Mouse (Mus musculus) T-cell, adult 2 months (primary cell): ENCODE results near the gene Ccdc96.

Experiments
- DNase-seq: peaks from one replicate; pipeline ENCODE4 v3.0.0; 2022; ENCODE audit warnings: low spot score

Gene Ccdc96

GRCm38 (mm10) chr5:36484171-36484990, at the start of gene Ccdc96, which contains the start of gene Tada2b:
Gene Ccdc96 (plus strand): TSS chr5:36484588.
Gene Tada2b (minus strand): TSS chr5:36484285.
- peak; percentile 99 for DNase-seq

GRCm38 (mm10) chr5:36436858-36437257, 47.5 kb upstream of the Ccdc96 start:
- no peak for DNase-seq

- no peak for DNase-seq
These were observed 43.6 kb upstream of the Ccdc96 start for GRCm38 (mm10) chr5:36440741-36441140.

GRCm38 (mm10) chr5:36444611-36445010, 39.8 kb upstream of the Ccdc96 start:
- DNase-seq = no peak

- DNase-seq = no peak
These were observed 39.4 kb upstream of the Ccdc96 start for GRCm38 (mm10) chr5:36445028-36445427.

- DNase-seq = no peak
These were observed 38.1 kb upstream of the Ccdc96 start for GRCm38 (mm10) chr5:36446166-36446890.

GRCm38 (mm10) chr5:36447872-36448271, 36.5 kb upstream of the Ccdc96 start:
- no peak for DNase-seq

- no peak for DNase-seq
These were observed 34.6 kb upstream of the Ccdc96 start for GRCm38 (mm10) chr5:36449710-36450358.

- no peak for DNase-seq
These were observed 33.3 kb upstream of the Ccdc96 start for GRCm38 (mm10) chr5:36451119-36451518.

GRCm38 (mm10) chr5:36451872-36452389, 32.5 kb upstream of the Ccdc96 start:
- no peak for DNase-seq

- DNase-seq = no peak
These were observed 31.6 kb upstream of the Ccdc96 start for GRCm38 (mm10) chr5:36452821-36453220.

GRCm38 (mm10) chr5:36457706-36458105, 26.7 kb upstream of the Ccdc96 start:
- no peak for DNase-seq

GRCm38 (mm10) chr5:36458926-36459325, 25.5 kb upstream of the Ccdc96 start:
- DNase-seq = peak; percentile 69

- no peak for DNase-seq
These were observed 23.7 kb upstream of the Ccdc96 start for GRCm38 (mm10) chr5:36460712-36461111.

- no peak for DNase-seq
These were observed 23.2 kb upstream of the Ccdc96 start for GRCm38 (mm10) chr5:36461231-36461630.

- DNase-seq = peak; percentile 77
These were observed 21.6 kb upstream of the Ccdc96 start for GRCm38 (mm10) chr5:36462810-36463209.

GRCm38 (mm10) chr5:36463391-36463790, 21.0 kb upstream of the Ccdc96 start:
- DNase-seq = no peak

- DNase-seq = peak; percentile 99
These were observed 19.4 kb upstream of the Ccdc96 start, which contains the start of gene Grpel1 for GRCm38 (mm10) chr5:36464709-36465661. Gene Grpel1 (plus strand): TSS chr5:36464998.

GRCm38 (mm10) chr5:36465889-36466288, 18.5 kb upstream of the Ccdc96 start:
- DNase-seq = peak; percentile 12

- DNase-seq = no peak
These were observed 13.2 kb upstream of the Ccdc96 start for GRCm38 (mm10) chr5:36471206-36471605.
